Mouse (Mus musculus): ENCODE results near the gene Cfh.
A peak's percentile ranks its signal among the peaks of the same experiment; 100 is the strongest.
"Not testable (repeated sequence)": the region's sequence is repeated elsewhere in the genome, so short reads cannot be mapped to it uniquely, and the experiment has no call there.

Gene Cfh

GRCm38 (mm10) chr1:140183664-140184063, at the start of gene Cfh:
Gene Cfh, minus strand, starts transcription at chr1:140183764.
- DNase-seq, result not testable (repeated sequence)

- DNase-seq, result no peak
Measured at GRCm38 (mm10) chr1:140226673-140227072, 43.1 kb upstream of the Cfh start.

- DNase-seq, result no peak
Measured at GRCm38 (mm10) chr1:140225221-140225620, 41.7 kb upstream of the Cfh start.

- DNase-seq, result no peak
Measured at GRCm38 (mm10) chr1:140205329-140205728, 21.8 kb upstream of the Cfh start.

GRCm38 (mm10) chr1:140188500-140188899, 4.9 kb upstream of the Cfh start:
- DNase-seq, result not testable (repeated sequence)

GRCm38 (mm10) chr1:140183208-140183607, 356 bp downstream of the Cfh start:
- DNase-seq, result no peak

GRCm38 (mm10) chr1:140180125-140180524, 3.4 kb downstream of the Cfh start:
- DNase-seq, result no peak

- DNase-seq, result no peak
Measured at GRCm38 (mm10) chr1:140175442-140175841, 8.1 kb downstream of the Cfh start.

GRCm38 (mm10) chr1:140171581-140172154, 11.9 kb downstream of the Cfh start:
- no peak for DNase-seq

GRCm38 (mm10) chr1:140158970-140159369, 24.6 kb downstream of the Cfh start:
- DNase-seq, result no peak

GRCm38 (mm10) chr1:140069471-140069870, 114.1 kb downstream of the Cfh start:
- DNase-seq, result peak; percentile 46

All from cerebellum, adult 9-11 months (tissue).